Mouse (Mus musculus): ENCODE data around the gene Asnsd1. TPM values are rescaled to one million over a fixed set of nuclear protein-coding genes. Genes with fewer than 3 reads are reported as not detected.
"Not testable (repeated sequence)": the region's sequence is repeated elsewhere in the genome, so short reads cannot be mapped to it uniquely, and the experiment has no call there.

The Asnsd1 gene
- 86.8 and 95.0 TPM in 2 replicates for polyA plus RNA-seq (2011; ENCODE audit: insufficient read depth, insufficient read length, low read depth, missing spikeins)

DNA sequence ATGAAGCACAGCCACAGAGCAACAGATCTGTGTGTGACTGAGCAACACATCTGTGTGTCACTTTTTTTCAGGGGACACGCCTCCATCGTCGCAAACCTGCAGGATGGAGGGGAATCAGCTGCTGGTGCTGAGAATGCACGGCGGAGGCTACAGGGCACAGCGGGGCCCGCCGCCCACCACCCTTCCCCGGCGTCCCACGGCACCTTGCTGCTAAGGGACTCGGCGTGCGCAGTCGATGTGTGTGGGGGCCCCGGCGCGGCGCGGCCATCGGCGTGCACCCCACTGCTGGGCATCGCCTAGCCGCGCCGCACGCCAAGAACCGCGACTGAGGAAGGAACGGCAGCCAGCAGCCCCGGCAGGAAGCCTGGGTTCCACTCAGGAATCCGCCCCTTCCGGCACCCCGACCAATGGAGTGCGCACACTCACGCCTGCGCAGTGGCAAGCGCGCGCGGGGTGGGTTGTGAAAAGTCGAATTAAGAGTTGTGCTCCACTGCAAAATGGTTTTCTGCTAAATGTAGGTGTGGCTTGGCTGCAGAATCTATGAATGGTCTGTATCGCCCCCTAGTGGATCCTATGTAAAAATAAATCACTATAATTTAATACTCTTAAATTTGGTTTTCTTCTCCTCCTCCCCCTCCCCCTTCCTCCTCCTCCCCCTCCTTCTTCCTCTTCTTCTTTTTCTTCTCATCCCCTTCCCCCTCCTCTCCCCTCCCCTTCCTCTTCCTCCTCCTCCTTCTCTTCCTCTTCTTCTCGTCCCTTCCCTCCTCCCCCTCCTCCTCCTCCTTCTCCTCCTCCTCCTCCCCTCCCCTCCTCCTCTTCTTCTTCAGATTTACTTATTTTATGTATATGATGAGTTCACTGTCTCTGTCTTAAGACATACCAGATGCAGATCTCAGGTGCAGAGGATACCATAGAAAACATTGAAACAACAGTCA, at the start of gene Asnsd1, which contains the start of the genes Asdurf and Gm28551:
Gene Asnsd1, minus strand, starts transcription at position 426 of the 935 bp plus-strand sequence.
Gene Asdurf, minus strand, starts transcription at position 293 of the 935 bp plus-strand sequence.
Gene Gm28551, minus strand, starts transcription at position 341 of the 935 bp plus-strand sequence.
- TF ChIP-seq POLR2A (IDR thresholded peaks at IDR 0.05; ENCODE audit: insufficient read depth, low read length), result peak; percentile 73
- TF ChIP-seq CTCF (IDR thresholded peaks at IDR 0.05; ENCODE audit: low read depth, low read length), result peak; percentile 3
- no peak for TF ChIP-seq EP300 (IDR thresholded peaks at IDR 0.05; ENCODE audit: insufficient read depth, low read depth, low read length)
- H3K4me1 ChIP-seq (ENCODE audit: control insufficient read depth, insufficient read depth, low read length), result peaks cover 1% of the 10 kb centered on the region
- peaks cover 10% of the 10 kb centered on the region for H3K36me3 ChIP-seq (ENCODE audit: control insufficient read depth, insufficient read depth, low read length, poor library complexity, severe bottlenecking)
- H3K27me3 ChIP-seq (ENCODE audit: control insufficient read depth, insufficient read depth, low read length, poor library complexity, severe bottlenecking), result no peaks in the 10 kb centered on the region
- no peaks in the 10 kb centered on the region for H3K9me3 ChIP-seq (replicated peaks; ENCODE audit: control insufficient read depth, insufficient read depth, low read length, poor library complexity, severe bottlenecking)
- H3K9ac ChIP-seq (ENCODE audit: low read depth, poor library complexity, severe bottlenecking), result peak within 1 kb of the TSS; percentile 84
- peak within 1 kb of the TSS; percentile 77 for H3K4me3 ChIP-seq (ENCODE audit: low read depth, low read length)
- H3K27ac ChIP-seq (ENCODE audit: insufficient read depth, low read length), result no peak within 1 kb of the TSS

DNA sequence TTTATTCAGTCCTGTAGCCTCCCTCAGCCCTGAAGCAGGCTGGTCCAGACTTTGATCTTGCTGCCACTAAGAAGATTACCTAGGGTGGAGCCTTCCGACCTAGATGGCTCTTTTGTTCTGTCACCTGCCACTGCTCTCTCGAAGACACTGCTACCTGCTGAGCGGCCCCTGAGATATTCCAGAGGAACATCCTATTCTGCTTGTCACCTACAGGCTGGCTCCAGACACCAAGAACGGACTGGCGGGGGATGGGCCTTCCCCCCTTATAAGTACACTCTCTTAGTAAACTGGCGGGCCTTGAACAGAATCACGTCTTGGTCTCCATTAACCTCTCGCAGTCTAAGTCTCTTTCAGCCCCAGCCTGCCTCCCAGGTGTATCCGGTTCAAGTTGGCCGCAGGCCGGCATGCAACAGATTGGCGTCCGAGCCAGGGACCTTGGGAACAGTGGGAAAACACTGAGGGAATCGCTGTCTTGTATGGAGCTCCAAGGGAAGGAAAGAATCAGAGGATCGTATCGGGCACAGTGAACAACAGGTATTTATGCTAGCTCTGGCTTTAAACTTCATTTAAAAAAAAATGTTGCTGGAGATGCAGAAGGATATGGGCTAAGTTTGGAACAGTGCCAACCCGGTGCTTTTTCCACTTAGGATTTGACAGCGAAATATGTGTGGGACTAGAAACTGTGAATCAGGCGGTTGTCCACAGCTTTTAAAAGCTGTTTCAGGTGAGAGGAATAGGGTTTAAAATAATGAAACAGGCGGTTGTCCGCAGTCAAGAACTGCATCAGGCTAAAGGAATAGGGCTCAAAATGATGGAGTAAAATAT, 41.6 kb upstream of the Asnsd1 start:
- not testable (repeated sequence) for H3K4me3 ChIP-seq (ENCODE audit: low read depth, low read length); H3K36me3 ChIP-seq (ENCODE audit: control insufficient read depth, insufficient read depth, low read length, poor library complexity, severe bottlenecking); H3K27ac ChIP-seq (ENCODE audit: insufficient read depth, low read length); H3K27me3 ChIP-seq (ENCODE audit: control insufficient read depth, insufficient read depth, low read length, poor library complexity, severe bottlenecking); H3K4me1 ChIP-seq (ENCODE audit: control insufficient read depth, insufficient read depth, low read length); H3K9ac ChIP-seq (ENCODE audit: low read depth, poor library complexity, severe bottlenecking)
- H3K9me3 ChIP-seq (replicated peaks; ENCODE audit: control insufficient read depth, insufficient read depth, low read length, poor library complexity, severe bottlenecking), result peaks cover 14% of the 10 kb centered on the region

GRCm38 (mm10) chr1:53388762-53389161, 36.2 kb upstream of the Asnsd1 start:
- H3K4me3 ChIP-seq (ENCODE audit: low read depth, low read length), result no peak overlapping the region
- no peak overlapping the region for H3K27ac ChIP-seq (ENCODE audit: insufficient read depth, low read length)
- no peak for TF ChIP-seq EP300 (IDR thresholded peaks at IDR 0.05; ENCODE audit: insufficient read depth, low read depth, low read length)
- TF ChIP-seq CTCF (IDR thresholded peaks at IDR 0.05; ENCODE audit: low read depth, low read length), result no peak
- TF ChIP-seq POLR2A (IDR thresholded peaks at IDR 0.05; ENCODE audit: insufficient read depth, low read length), result no peak
- no peaks in the 10 kb centered on the region for H3K36me3 ChIP-seq (ENCODE audit: control insufficient read depth, insufficient read depth, low read length, poor library complexity, severe bottlenecking)
- H3K9me3 ChIP-seq (replicated peaks; ENCODE audit: control insufficient read depth, insufficient read depth, low read length, poor library complexity, severe bottlenecking), result peaks cover 18% of the 10 kb centered on the region
- no peaks in the 10 kb centered on the region for H3K4me1 ChIP-seq (ENCODE audit: control insufficient read depth, insufficient read depth, low read length)
- H3K27me3 ChIP-seq (ENCODE audit: control insufficient read depth, insufficient read depth, low read length, poor library complexity, severe bottlenecking), result no peaks in the 10 kb centered on the region
- no peak overlapping the region for H3K9ac ChIP-seq (ENCODE audit: low read depth, poor library complexity, severe bottlenecking)

DNA sequence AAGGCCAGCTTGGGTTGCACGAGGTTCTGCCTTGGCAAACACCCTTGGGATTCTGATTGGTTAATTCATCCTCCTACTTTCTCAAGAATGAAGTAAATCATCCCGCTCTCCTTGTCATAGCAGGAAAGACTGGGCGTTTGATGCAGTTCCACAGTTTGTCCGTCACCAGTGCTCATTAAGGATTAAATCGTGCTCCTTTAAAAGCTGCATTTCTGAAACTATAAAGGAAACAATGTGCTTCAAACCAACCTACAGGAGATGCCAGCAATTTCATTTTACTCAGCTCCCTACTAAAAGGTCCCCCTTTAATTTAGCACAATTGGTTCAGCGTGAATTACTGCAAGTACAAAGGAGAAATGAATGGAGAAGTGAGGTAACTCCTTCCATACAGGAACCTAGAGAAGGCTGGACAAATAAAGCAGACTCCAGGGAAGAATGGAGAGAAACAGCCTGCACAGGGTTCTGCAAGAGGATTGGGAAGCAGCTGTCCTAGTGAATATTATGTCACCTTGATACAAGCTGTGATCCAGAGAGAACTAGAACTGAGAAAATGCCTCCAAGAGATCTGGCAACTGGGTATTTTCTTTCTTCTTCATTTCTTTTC, 31.6 kb upstream of the Asnsd1 start:
- no peak overlapping the region for H3K27ac ChIP-seq (ENCODE audit: insufficient read depth, low read length)
- H3K27me3 ChIP-seq (ENCODE audit: control insufficient read depth, insufficient read depth, low read length, poor library complexity, severe bottlenecking), result no peaks in the 10 kb centered on the region
- H3K4me3 ChIP-seq (ENCODE audit: low read depth, low read length), result no peak overlapping the region
- no peak overlapping the region for H3K9ac ChIP-seq (ENCODE audit: low read depth, poor library complexity, severe bottlenecking)
- no peaks in the 10 kb centered on the region for H3K4me1 ChIP-seq (ENCODE audit: control insufficient read depth, insufficient read depth, low read length)
- H3K9me3 ChIP-seq (replicated peaks; ENCODE audit: control insufficient read depth, insufficient read depth, low read length, poor library complexity, severe bottlenecking), result 0 out of 2 replicates have a peak, but pooled peaks cover 4% of the 10 kb centered on the region
- H3K36me3 ChIP-seq (ENCODE audit: control insufficient read depth, insufficient read depth, low read length, poor library complexity, severe bottlenecking), result no peaks in the 10 kb centered on the region
- TF ChIP-seq POLR2A (IDR thresholded peaks at IDR 0.05; ENCODE audit: insufficient read depth, low read length), result no peak
- TF ChIP-seq EP300 (IDR thresholded peaks at IDR 0.05; ENCODE audit: insufficient read depth, low read depth, low read length), result no peak
- no peak for TF ChIP-seq CTCF (IDR thresholded peaks at IDR 0.05; ENCODE audit: low read depth, low read length)

- no peak overlapping the region for H3K27ac ChIP-seq (ENCODE audit: insufficient read depth, low read length)
- 0 out of 2 replicates have a peak, but pooled peaks cover 3% of the 10 kb centered on the region for H3K9me3 ChIP-seq (replicated peaks; ENCODE audit: control insufficient read depth, insufficient read depth, low read length, poor library complexity, severe bottlenecking)
- H3K36me3 ChIP-seq (ENCODE audit: control insufficient read depth, insufficient read depth, low read length, poor library complexity, severe bottlenecking), result no peaks in the 10 kb centered on the region
- H3K4me1 ChIP-seq (ENCODE audit: control insufficient read depth, insufficient read depth, low read length), result no peaks in the 10 kb centered on the region
- H3K27me3 ChIP-seq (ENCODE audit: control insufficient read depth, insufficient read depth, low read length, poor library complexity, severe bottlenecking), result no peaks in the 10 kb centered on the region
- no peak for TF ChIP-seq CTCF (IDR thresholded peaks at IDR 0.05; ENCODE audit: low read depth, low read length)
- no peak for TF ChIP-seq EP300 (IDR thresholded peaks at IDR 0.05; ENCODE audit: insufficient read depth, low read depth, low read length)
- TF ChIP-seq POLR2A (IDR thresholded peaks at IDR 0.05; ENCODE audit: insufficient read depth, low read length), result no peak
- no peak overlapping the region for H3K4me3 ChIP-seq (ENCODE audit: low read depth, low read length)
- no peak overlapping the region for H3K9ac ChIP-seq (ENCODE audit: low read depth, poor library complexity, severe bottlenecking)
Observed at GRCm38 (mm10) chr1:53377731-53378130, 25.2 kb upstream of the Asnsd1 start.

- not testable (repeated sequence) for H3K27ac ChIP-seq (ENCODE audit: insufficient read depth, low read length); H3K9ac ChIP-seq (ENCODE audit: low read depth, poor library complexity, severe bottlenecking); H3K4me3 ChIP-seq (ENCODE audit: low read depth, low read length); H3K4me1 ChIP-seq (ENCODE audit: control insufficient read depth, insufficient read depth, low read length); H3K27me3 ChIP-seq (ENCODE audit: control insufficient read depth, insufficient read depth, low read length, poor library complexity, severe bottlenecking); H3K36me3 ChIP-seq (ENCODE audit: control insufficient read depth, insufficient read depth, low read length, poor library complexity, severe bottlenecking); H3K9me3 ChIP-seq (replicated peaks; ENCODE audit: control insufficient read depth, insufficient read depth, low read length, poor library complexity, severe bottlenecking)
Observed at GRCm38 (mm10) chr1:53375965-53376364, 23.4 kb upstream of the Asnsd1 start.
